Mouse (Mus musculus): ENCODE data around the gene Stox2. TPM values are rescaled to one million over a fixed set of nuclear protein-coding genes. Genes with fewer than 3 reads are reported as not detected.

Gene Stox2
- polyA plus RNA-seq, 1 experiment, result 2.2 TPM

- H3K27me3 ChIP-seq (replicated peaks; ENCODE audit: control insufficient read depth, insufficient read depth, low read length), result no peaks in the 10 kb centered on the region
- peak; percentile 40 for DNase-seq
- TF ChIP-seq CTCF (conservative IDR thresholded peaks at IDR 0.05; ENCODE audit: insufficient read depth, insufficient read length, low read depth, low read length), result no peak
- 3% methylated on average over 9 of the region's 9 CpGs for WGBS
- H3K4me1 ChIP-seq (ENCODE audit: control insufficient read depth, insufficient read depth, low read length), result no peaks in the 10 kb centered on the region
- H3K36me3 ChIP-seq (ENCODE audit: control insufficient read depth, insufficient read depth, low read length), result no peaks in the 10 kb centered on the region
- no peak overlapping the region for H3K27ac ChIP-seq (ENCODE audit: insufficient read depth, low read depth, low read length)
- peak overlapping the region; percentile 22; the same call in 1 of the 2 replicates for H3K4me3 ChIP-seq (ENCODE audit: insufficient read depth, low read depth, low read length)
Measured at GRCm38 (mm10) chr8:47135586-47135985, 310.6 kb downstream of the Stox2 start.

GRCm38 (mm10) chr8:47134736-47135135, 311.4 kb downstream of the Stox2 start:
- no peak for DNase-seq
- no peaks in the 10 kb centered on the region for H3K36me3 ChIP-seq (ENCODE audit: control insufficient read depth, insufficient read depth, low read length)
- TF ChIP-seq POLR2A (IDR thresholded peaks at IDR 0.05; ENCODE audit: low read depth, low read length), result no peak
- TF ChIP-seq CTCF (conservative IDR thresholded peaks at IDR 0.05; ENCODE audit: insufficient read depth, insufficient read length, low read depth, low read length), result no peak
- WGBS, result 31% methylated on average over 11 of the region's 11 CpGs
- no peak overlapping the region for H3K27ac ChIP-seq (ENCODE audit: insufficient read depth, low read depth, low read length)
- no peak overlapping the region for H3K4me3 ChIP-seq (ENCODE audit: insufficient read depth, low read depth, low read length)
- no peaks in the 10 kb centered on the region for H3K27me3 ChIP-seq (replicated peaks; ENCODE audit: control insufficient read depth, insufficient read depth, low read length)
- H3K4me1 ChIP-seq (ENCODE audit: control insufficient read depth, insufficient read depth, low read length), result no peaks in the 10 kb centered on the region

- TF ChIP-seq POLR2A (IDR thresholded peaks at IDR 0.05; ENCODE audit: low read depth, low read length) (no peak), CTCF (conservative IDR thresholded peaks at IDR 0.05; ENCODE audit: insufficient read depth, insufficient read length, low read depth, low read length) (no peak)
- no peak overlapping the region for H3K27ac ChIP-seq (ENCODE audit: insufficient read depth, low read depth, low read length)
- 87% methylated on average over 3 of the region's 3 CpGs for WGBS
- H3K4me1 ChIP-seq (ENCODE audit: control insufficient read depth, insufficient read depth, low read length), result no peaks in the 10 kb centered on the region
- DNase-seq, result no peak
- H3K27me3 ChIP-seq (replicated peaks; ENCODE audit: control insufficient read depth, insufficient read depth, low read length), result no peaks in the 10 kb centered on the region
- no peak overlapping the region for H3K4me3 ChIP-seq (ENCODE audit: insufficient read depth, low read depth, low read length)
- no peaks in the 10 kb centered on the region for H3K36me3 ChIP-seq (ENCODE audit: control insufficient read depth, insufficient read depth, low read length)
Measured at GRCm38 (mm10) chr8:47133381-47133780, 312.8 kb downstream of the Stox2 start.

Other genes with a start within 250 kb of the Stox2 start
- gene Trappc11, start 87.1 kb upstream of the Stox2 start, polyA plus RNA-seq (2012; rRNA removed), result 22.9 TPM in 2 replicates
- 16.7 and 16.8 TPM in 2 replicates for gene Rwdd4a, start 87.3 kb upstream of the Stox2 start, polyA plus RNA-seq (2012; rRNA removed)
- gene Ing2, start 229.2 kb upstream of the Stox2 start, polyA plus RNA-seq (2012; rRNA removed), result 7.0 and 9.3 TPM in 2 replicates